Mouse (Mus musculus) liver, embryonic 14.5 days (tissue): ENCODE measurements at regions not wholly inside any gene's neighbourhood (a gene's known extent, or its start where the extent isn't known, plus 50 kb on each side); places are given as distances from the start of the nearest gene placed in this dataset.
A peak's percentile ranks its signal among the peaks of the same experiment; 100 is the strongest.

Source experiments
- ATAC-seq: fragments of 200-750 bp; cut with Nextera tagmentation; 2 replicates; pipeline ENCODE4 v1.8.0; 2017; ENCODE audit warnings: moderate number of reproducible peaks, mild to moderate bottlenecking, moderate library complexity; ENCODE audit not compliant: insufficient read depth
- DNase-seq, 3 experiments: peaks; one replicate each; pipeline ENCODE4 v3.0.0-alpha.2; 2012 to 2013; ENCODE audit warnings: low read depth in 3 of 3, low spot score in 3 of 3
- H3K27ac ChIP-seq: fragments of 300-500 bp; sonication (generic); 2 replicates; pipeline ENCODE4 v1.5.1; 2014; ENCODE audit warnings: moderate library complexity, mild to moderate bottlenecking, control low read depth, inconsistent platforms
- H3K27me3 ChIP-seq: fragments of 300-500 bp; sonication (generic); 2 replicates; pipeline ENCODE4 v1.6.1; 2014; ENCODE audit warnings: mild to moderate bottlenecking, low read length, moderate library complexity; ENCODE audit not compliant: control insufficient read depth, insufficient read depth
- H3K36me3 ChIP-seq: fragments of 300-500 bp; sonication (generic); replicated peaks from 2 replicates; pipeline ENCODE4 v1.6.1; 2014; ENCODE audit warnings: low read depth; ENCODE audit not compliant: control insufficient read depth, insufficient read depth
- H3K4me1 ChIP-seq, 2 experiments: fragments of 200-500 bp in 1 of 2; fragments of 300-500 bp in 1 of 2; sonication (generic) in 1 of 2; replicated peaks; 2 replicates each; pipeline ENCODE4 v1.6.1; 2012 to 2014; ENCODE audit warnings: antibody characterized with exemption in 1 of 2, inconsistent platforms in 1 of 2, low read length in 1 of 2; ENCODE audit not compliant: control insufficient read depth in 2 of 2, insufficient read depth in 2 of 2
- H3K4me2 ChIP-seq: fragments of 300-500 bp; sonication (generic); 2 replicates; pipeline ENCODE4 v1.6.1; 2014; ENCODE audit warnings: low read depth, mild to moderate bottlenecking, control low read depth, moderate library complexity
- H3K4me3 ChIP-seq, 2 experiments: fragments of 200-500 bp in 1 of 2; fragments of 300-500 bp in 1 of 2; sonication (generic) in 1 of 2; 2 replicates each; pipeline ENCODE4 v1.5.1; 2012 to 2014; ENCODE audit warnings: low read depth in 2 of 2, low read length in 2 of 2, mild to moderate bottlenecking in 2 of 2, control low read depth in 1 of 2, inconsistent platforms in 1 of 2, moderate library complexity in 1 of 2; ENCODE audit not compliant: insufficient read depth in 1 of 2
- H3K9ac ChIP-seq: fragments of 300-500 bp; sonication (generic); replicated peaks from 2 replicates; pipeline ENCODE4 v1.6.1; 2014; ENCODE audit warnings: mild to moderate bottlenecking, control low read depth, moderate library complexity
- H3K9me3 ChIP-seq: fragments of 300-500 bp; sonication (generic); 2 replicates; pipeline ENCODE4 v1.6.1; 2016; ENCODE audit warnings: low read length, mixed read lengths; ENCODE audit not compliant: control insufficient read depth
- CTCF ChIP-seq: IDR thresholded peaks from 2 replicates; pipeline ENCODE4 v1.5.1; 2016; ENCODE audit warnings: antibody characterized with exemption, low read depth, control low read depth
- EP300 ChIP-seq: IDR thresholded peaks from 2 replicates; pipeline ENCODE4 v1.6.1; 2016; ENCODE audit warnings: antibody characterized with exemption, low read depth
- WGBS: fragments of 180-500 bp; shearing (Covaris S2); extraction: QIAGEN DNeasy Blood & Tissue Kit; methylation state at CpG from one replicate; pipeline ENCODE4 v1.1.7; 2014; ENCODE audit not compliant: insufficient replicate concordance; 5-methylcytosine and 5-hydroxymethylcytosine counted together

DNA sequence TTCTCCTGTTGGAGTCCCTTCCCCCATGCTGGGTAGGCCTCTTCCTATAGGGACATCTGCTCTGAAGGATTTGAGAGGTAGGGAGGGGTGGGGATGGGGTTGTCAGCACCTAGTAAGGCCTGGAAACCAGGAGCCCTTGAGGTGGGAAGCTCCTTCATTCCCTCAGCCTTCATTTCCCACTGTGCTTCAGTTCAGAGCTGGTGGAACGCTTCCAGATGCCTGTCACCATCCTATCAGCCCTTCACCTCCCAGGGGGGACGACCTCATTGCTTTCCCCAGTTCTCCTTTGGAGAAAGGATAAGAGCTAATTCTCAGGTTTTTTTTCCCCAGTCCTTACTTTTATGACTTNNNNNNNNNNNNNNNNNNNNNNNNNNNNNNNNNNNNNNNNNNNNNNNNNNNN is 65.8 kb upstream of the Runx1 start:
- no peak for TF ChIP-seq CTCF
- no peak for TF ChIP-seq EP300
- 38% methylated on average over 2 of the region's 2 CpGs for WGBS
- Histone ChIP-seq H3K36me3 (no peaks in the 10 kb centered on the region), H3K4me1 (no peaks in the 10 kb centered on the region), H3K4me3 (no peak overlapping the region), H3K9me3 (no peaks in the 10 kb centered on the region), H3K27ac (no peak overlapping the region), H3K4me2 (no peak overlapping the region), H3K27me3 (no peaks in the 10 kb centered on the region), H3K9ac (no peak overlapping the region)
- no peak for DNase-seq
- ATAC-seq, result no peak

DNA sequence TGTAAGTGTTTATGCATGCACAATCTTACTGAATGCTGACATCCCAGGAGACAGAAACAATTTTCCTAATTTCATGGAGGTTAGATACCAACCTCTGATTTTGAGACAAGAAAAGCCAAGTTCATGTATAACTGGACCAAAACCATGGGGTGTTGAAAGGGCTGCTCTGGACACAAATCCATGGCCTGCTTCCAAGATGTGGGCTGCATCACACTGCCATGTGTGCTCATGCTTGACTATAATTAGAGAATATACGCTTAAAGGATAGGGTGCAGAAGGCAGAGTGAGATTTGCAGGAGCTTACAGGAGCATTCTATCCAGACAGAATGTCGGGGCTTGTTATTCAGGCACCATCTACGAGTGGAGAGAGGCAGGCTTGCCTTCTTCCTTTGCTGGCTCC is 64.8 kb upstream of the Runx1 start:
- no peak for DNase-seq
- no peak for ATAC-seq
- Histone ChIP-seq H3K4me1 (no peaks in the 10 kb centered on the region), H3K9me3 (no peaks in the 10 kb centered on the region), H3K4me2 (no peak overlapping the region), H3K4me3 (no peak overlapping the region), H3K36me3 (no peaks in the 10 kb centered on the region), H3K27me3 (no peaks in the 10 kb centered on the region), H3K9ac (no peak overlapping the region), H3K27ac (no peak overlapping the region)
- TF ChIP-seq CTCF (no peak), EP300 (no peak)
- WGBS, result 53% methylated on average over 3 of the region's 3 CpGs

DNA sequence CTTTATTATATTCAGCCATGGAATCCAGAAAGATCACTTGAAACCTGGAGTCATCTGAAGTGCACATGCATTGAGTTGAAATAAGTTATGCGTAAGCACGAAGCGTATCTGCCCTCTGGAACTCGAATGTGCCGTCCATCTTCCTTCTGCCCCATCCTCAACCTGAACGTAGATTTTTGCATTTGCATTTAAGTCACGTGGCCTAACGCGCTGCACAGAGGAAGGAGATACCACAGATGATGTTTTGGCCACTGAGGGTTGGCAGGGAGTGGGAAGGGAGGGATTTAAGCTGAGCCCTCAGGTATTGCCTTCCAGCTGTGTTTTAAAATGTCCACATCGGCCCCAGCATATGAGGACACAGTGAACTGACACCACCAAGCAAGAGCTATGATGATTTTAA is 63.6 kb upstream of the Runx1 start:
- TF ChIP-seq CTCF (no peak), EP300 (no peak)
- no peak overlapping the region for H3K27ac ChIP-seq
- WGBS, result 64% methylated on average over 10 of the region's 10 CpGs
- H3K9ac ChIP-seq, result no peak overlapping the region
- no peaks in the 10 kb centered on the region for H3K27me3 ChIP-seq
- no peaks in the 10 kb centered on the region for H3K36me3 ChIP-seq
- no peaks in the 10 kb centered on the region for H3K9me3 ChIP-seq
- peaks cover 1 to 5% of the 10 kb centered on the region in 2 experiments for H3K4me1 ChIP-seq
- H3K4me3 ChIP-seq, result no peak overlapping the region
- H3K4me2 ChIP-seq, result no peak overlapping the region
- ATAC-seq, result no peak
- DNase-seq, result no peak

DNA sequence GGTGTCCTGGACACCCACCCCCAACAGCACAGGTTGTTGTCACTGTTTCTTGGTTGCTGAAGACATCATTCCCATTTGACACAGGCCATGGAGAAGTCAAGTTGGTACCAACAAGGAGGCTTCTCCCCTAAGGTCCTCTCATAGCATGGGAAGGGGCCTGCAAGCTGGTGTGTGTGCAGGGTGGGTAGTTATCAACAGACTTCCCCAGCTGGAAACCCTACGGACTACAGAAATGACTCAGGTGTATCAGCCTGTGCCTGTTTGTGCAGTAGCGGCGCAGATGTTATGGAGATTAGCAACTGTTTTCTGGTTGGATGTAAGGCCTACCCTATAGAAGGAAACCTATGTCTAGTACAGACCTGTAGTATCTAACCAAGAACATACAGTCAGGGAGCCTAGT is 60.3 kb upstream of the Runx1 start:
- Histone ChIP-seq H3K4me1 (peaks cover 20 to 29% of the 10 kb centered on the region in 2 experiments), H3K4me3 (no peak overlapping the region), H3K36me3 (no peaks in the 10 kb centered on the region), H3K4me2 (no peak overlapping the region), H3K9ac (no peak overlapping the region), H3K9me3 (no peaks in the 10 kb centered on the region), H3K27ac (no peak overlapping the region), H3K27me3 (no peaks in the 10 kb centered on the region)
- no peak for DNase-seq
- WGBS, result 85% methylated on average over 3 of the region's 3 CpGs
- ATAC-seq, result no peak
- no peak for TF ChIP-seq EP300
- no peak for TF ChIP-seq CTCF

DNA sequence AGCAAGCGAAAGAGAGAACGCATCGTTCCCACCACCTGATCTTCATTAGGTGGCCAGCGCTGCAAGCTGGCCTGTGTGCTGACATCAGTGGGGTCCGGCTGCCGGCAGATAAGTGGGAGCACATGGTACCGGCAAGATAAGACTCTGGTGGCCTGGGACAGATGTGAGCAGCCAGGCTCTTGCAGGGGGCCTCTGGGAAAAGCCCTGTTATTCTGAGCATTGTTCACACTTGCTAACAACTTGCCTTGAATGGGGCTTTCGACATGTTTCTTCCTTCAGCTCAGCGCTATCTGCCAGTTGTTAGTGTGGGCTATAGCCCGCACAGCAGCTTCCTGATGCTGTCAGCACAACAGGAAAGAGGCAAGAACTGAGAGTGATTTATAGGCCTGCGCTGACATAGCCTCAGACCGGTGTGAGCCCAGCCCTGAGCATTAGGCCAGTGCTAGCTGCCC is 57.9 kb upstream of the Runx1 start:
- Histone ChIP-seq H3K9me3 (no peaks in the 10 kb centered on the region), H3K27ac (peak overlapping the region; percentile 50), H3K4me3 (0 out of 4 replicates have a peak overlapping the region, but pooled peaks of 1 of the 2 experiments have one; percentile 11), H3K4me2 (peak overlapping the region; percentile 54), H3K9ac (peak overlapping the region; percentile 19; the same call in 1 of the 2 replicates), H3K27me3 (no peaks in the 10 kb centered on the region), H3K4me1 (peaks cover 20 to 35% of the 10 kb centered on the region in 2 experiments), H3K36me3 (no peaks in the 10 kb centered on the region)
- no peak for TF ChIP-seq CTCF
- TF ChIP-seq EP300, result peak; percentile 92
- DNase-seq, result peak; percentile 72 to 77 (median 73)
- peak; percentile 97 for ATAC-seq
- 7% methylated on average over 12 of the region's 12 CpGs for WGBS
